Mouse (Mus musculus) thymus, adult 2 months (tissue): ENCODE data around the gene Fopnl.

Experiments
- CTCF ChIP-seq: fragments of 200-500 bp; IDR thresholded peaks from 2 replicates; pipeline ENCODE4 v1.5.1; 2012; ENCODE audit warnings: mild to moderate bottlenecking, control low read depth, low read length, moderate library complexity, borderline replicate concordance; ENCODE audit not compliant: control insufficient read depth, poor library complexity, insufficient read depth; ENCODE audit errors: extremely low read depth
- POLR2A ChIP-seq: fragments of 200-500 bp; IDR thresholded peaks from 2 replicates; pipeline ENCODE4 v1.6.1; 2012; ENCODE audit warnings: mild to moderate bottlenecking, low read length, control low read depth, moderate library complexity; ENCODE audit not compliant: control insufficient read depth, poor library complexity, insufficient read depth; ENCODE audit errors: extremely low read depth

DNA sequence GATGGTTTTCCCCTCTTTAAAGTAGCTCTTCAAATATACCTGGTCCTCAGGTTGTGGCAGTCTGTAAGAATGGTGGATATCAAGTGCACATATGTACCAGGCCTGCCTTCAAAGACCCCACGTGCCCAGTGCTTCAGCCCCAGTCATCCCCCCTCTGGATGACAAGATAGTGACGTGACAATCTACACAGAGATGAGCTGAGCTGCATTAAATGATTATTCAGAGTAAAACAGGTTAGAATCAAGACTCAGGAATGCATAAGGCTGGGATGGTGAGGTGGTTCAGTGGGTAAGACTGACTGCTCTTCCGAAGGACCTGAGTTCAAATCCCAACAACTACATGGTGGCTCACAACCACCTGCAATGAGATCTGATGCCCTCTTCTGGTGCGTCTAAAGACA, 19.5 kb downstream of the Fopnl start:
- no peak for TF ChIP-seq CTCF
- TF ChIP-seq POLR2A = no peak
